ENCODE assay signal across 19 mouse cellular contexts in the genomic region with DNA sequence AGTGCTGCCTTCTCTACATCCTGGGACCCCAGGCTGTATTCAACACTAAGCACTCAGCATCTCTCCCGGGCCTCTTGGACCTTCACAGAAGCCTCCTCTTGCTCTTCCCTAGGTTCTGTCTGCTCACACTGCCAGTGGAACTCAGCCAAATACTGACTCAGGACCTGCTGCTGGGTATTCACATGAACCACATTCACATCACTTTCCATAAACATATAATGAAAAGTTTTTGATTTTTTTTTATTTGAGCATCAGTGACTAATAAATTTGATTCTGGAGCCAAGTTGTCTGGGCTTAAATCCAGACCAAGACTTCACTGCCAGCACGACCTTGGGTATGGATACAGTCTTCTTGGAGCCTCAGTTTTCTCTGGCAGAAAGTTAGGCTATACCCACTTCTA. TPM values are rescaled to one million over a fixed set of nuclear protein-coding genes. Genes with fewer than 3 reads are reported as not detected.
DNase-seq lines count a peak whose midpoint lies in the region; ATAC-seq lines count a peak whose summit lies in the region.
"Had no signal": no experiment of that assay in that cellular context is flagged by ENCODE, and none has a peak within 500 bp of the region (broad histone marks: within the 10 kb centered on the region; RNA-seq: fewer than 3 reads in every experiment).

No protein-coding gene starts in this region.

- no peak overlapping the region for H3K9ac ChIP-seq in midbrain, embryonic 11.5 days (ENCODE audit: low read length)
- H3K9ac ChIP-seq in midbrain, embryonic 16.5 days (ENCODE audit: low read depth, low read length), result no peak overlapping the region
- H3K9ac ChIP-seq: forebrain, embryonic 12.5 days; hindbrain, embryonic 13.5 days had no signal

- no peak overlapping the region for H3K4me2 ChIP-seq in midbrain, embryonic 11.5 days
- no peak overlapping the region for H3K4me2 ChIP-seq in midbrain, embryonic 16.5 days (ENCODE audit: low read length)
- H3K4me2 ChIP-seq: forebrain, embryonic 12.5 days; hindbrain, embryonic 13.5 days had no signal

- 62% methylated on average over 2 of the region's 2 CpGs for WGBS in midbrain, embryonic 11.5 days
- 70% methylated on average over 2 of the region's 2 CpGs for WGBS in midbrain, embryonic 16.5 days

- no peak for ATAC-seq in midbrain, embryonic 11.5 days (ENCODE audit: low FRiP score)
- no peak for ATAC-seq in midbrain, embryonic 16.5 days
- ATAC-seq: inflammation-experienced regulatory T-cells, adult 6 months had no signal

- H3K9me3 ChIP-seq in midbrain, embryonic 11.5 days (ENCODE audit: control insufficient read depth, low read length), result no peaks in the 10 kb centered on the region
- H3K9me3 ChIP-seq in midbrain, embryonic 16.5 days (replicated peaks; ENCODE audit: control insufficient read depth, low read length, poor library complexity, severe bottlenecking), result no peaks in the 10 kb centered on the region
- H3K9me3 ChIP-seq: forebrain, embryonic 12.5 days; hindbrain, embryonic 13.5 days had no signal

- no peak overlapping the region for H3K4me3 ChIP-seq in midbrain, embryonic 11.5 days (ENCODE audit: low read depth, low read length)
- no peak overlapping the region for H3K4me3 ChIP-seq in midbrain, embryonic 16.5 days (ENCODE audit: low read depth, low read length)
- H3K4me3 ChIP-seq: forebrain, embryonic 12.5 days; hindbrain, embryonic 13.5 days had no signal

- H3K4me1 ChIP-seq in midbrain, embryonic 11.5 days (ENCODE audit: control insufficient read depth, insufficient read depth, low read length), result 0 out of 2 replicates have a peak, but pooled peaks cover 2% of the 10 kb centered on the region
- H3K4me1 ChIP-seq in midbrain, embryonic 16.5 days (ENCODE audit: control insufficient read depth, insufficient read depth, low read length), result peaks cover 10% of the 10 kb centered on the region

- peak; percentile 21 for DNase-seq in cerebellum, adult 9-11 months
- no peak for DNase-seq in cerebellum, adult 8-10 months
- DNase-seq in midbrain, embryonic 11.5 days (ENCODE audit: low spot score, missing footprints), result peak; percentile 44
- peak; percentile 5 for DNase-seq in adrenal gland, adult 8-10 months
- peak; percentile 89 for DNase-seq in fibroblast of lung, adult 2 months (ENCODE audit: low read depth)
- DNase-seq in embryo, embryonic 10.5 days (ENCODE audit: low spot score), result no peak
- DNase-seq in lung, postnatal 25 days (ENCODE audit: low spot score), result no peak
- DNase-seq: kidney, adult 18-20 months; thymus, postnatal 14 days had no signal

- H3K27me3 ChIP-seq in midbrain, embryonic 11.5 days (ENCODE audit: control insufficient read depth, insufficient read depth, low read length), result peaks cover 30% of the 10 kb centered on the region
- H3K27me3 ChIP-seq in midbrain, embryonic 16.5 days (ENCODE audit: control insufficient read depth, insufficient read depth, low read depth, low read length), result peaks cover 14% of the 10 kb centered on the region

- H3K36me3 ChIP-seq in midbrain, embryonic 11.5 days (ENCODE audit: control insufficient read depth, insufficient read depth, low read length), result no peaks in the 10 kb centered on the region
- no peaks in the 10 kb centered on the region for H3K36me3 ChIP-seq in midbrain, embryonic 16.5 days (ENCODE audit: control insufficient read depth, insufficient read depth, low read length)
- H3K36me3 ChIP-seq: forebrain, embryonic 12.5 days; hindbrain, embryonic 13.5 days had no signal

- no peak overlapping the region for H3K27ac ChIP-seq in midbrain, embryonic 11.5 days (ENCODE audit: low read depth, low read length)
- no peak overlapping the region for H3K27ac ChIP-seq in midbrain, embryonic 16.5 days (ENCODE audit: low read length)
- H3K27ac ChIP-seq: forebrain, embryonic 12.5 days; hindbrain, embryonic 13.5 days; macrophage had no signal

RNA-seq across cellular contexts. Expression of a gene that starts 3.2 kb away (rescaled TPM):
- 5.0 and 5.8 TPM in 2 replicates for polyA plus RNA-seq in midbrain, embryonic 11.5 days (2014; fragmentation: Nextera tagmentation; extraction: Ambion mirVana)
- polyA plus RNA-seq in midbrain, embryonic 16.5 days (2015; fragmentation: Nextera tagmentation; extraction: Ambion mirVana), result 22.5 and 23.1 TPM in 2 replicates
- under 1 TPM; 0.14 to 0.17 (median 0.16) TPM for total RNA-seq in adrenal gland, adult 8-10 months (2022)
- total RNA-seq: gastrocnemius, adult 18-20 months; heart, adult 8-10 months; heart, postnatal 25 days; liver, adult 2 months had no signal
- polyA plus RNA-seq: limb, embryonic 11.5 days had no signal

Comparison
In these comparisons a context has a peak if more than half of its experiments do, and no peak if none do; other contexts are left out.
1. DNase-seq: peak in cerebellum, adult 9-11 months (single experiment), midbrain, embryonic 11.5 days (single experiment), adrenal gland, adult 8-10 months (single experiment) and fibroblast of lung, adult 2 months (single experiment); none in cerebellum, adult 8-10 months (single experiment), embryo, embryonic 10.5 days (single experiment) and lung, postnatal 25 days (single experiment).